Mouse (Mus musculus) heart, adult 2 months (tissue): ENCODE data around the gene Me1.

Source experiments
- CTCF ChIP-seq: fragments of 200-600 bp; IDR thresholded peaks from 2 replicates; pipeline ENCODE4 v1.8.1; 2022; ENCODE audit warnings: antibody characterized with exemption, mild to moderate bottlenecking, moderate library complexity
- POLR2A ChIP-seq: fragments of 200-500 bp; IDR thresholded peaks from 2 replicates; pipeline ENCODE4 v1.6.1; 2011; ENCODE audit warnings: mild to moderate bottlenecking, low read depth, low read length, control low read depth; ENCODE audit not compliant: insufficient read depth

DNA sequence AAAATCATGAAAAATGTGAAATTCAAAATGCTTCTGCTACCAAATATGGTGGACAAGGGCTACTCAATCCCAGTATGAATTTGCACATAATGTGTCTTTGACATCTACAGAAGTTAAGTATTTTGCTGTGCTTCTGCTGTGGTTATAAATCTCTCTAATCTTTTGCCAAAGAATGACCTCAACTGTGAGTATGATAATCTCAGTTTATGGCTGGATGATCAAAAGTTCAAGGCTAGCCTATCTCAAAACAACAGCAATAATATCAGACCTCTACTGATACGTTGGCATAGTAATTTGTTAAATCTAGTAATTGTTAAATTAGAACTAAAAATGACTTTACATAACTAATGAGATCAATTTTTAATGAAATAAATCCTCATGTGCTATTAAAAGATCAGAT lies 80.0 kb downstream of the Me1 start:
- TF ChIP-seq POLR2A (no peak), CTCF (no peak)
